Mouse (Mus musculus) CD8-positive naive resting alpha-beta T cell, adult 2 months (primary cell): ENCODE results near the gene Arhgef15.

Experiments used
- DNase-seq, 2 experiments: peaks; one replicate each; pipeline ENCODE4 v3.0.0; 2022; ENCODE audit warnings: low read depth in 2 of 2, low spot score in 2 of 2

The Arhgef15 gene

GRCm38 (mm10) chr11:68924749-68925148 is 32.5 kb downstream of the Arhgef15 start:
- DNase-seq = no peak

- no peak for DNase-seq
Measured at GRCm38 (mm10) chr11:68923191-68923590, 34.1 kb downstream of the Arhgef15 start.

GRCm38 (mm10) chr11:68914566-68914965 is 42.7 kb downstream of the Arhgef15 start:
- DNase-seq = no peak

GRCm38 (mm10) chr11:68911531-68912177 is 45.6 kb downstream of the Arhgef15 start:
- no peak for DNase-seq

- no peak for DNase-seq
Measured at GRCm38 (mm10) chr11:68908846-68909503, 48.3 kb downstream of the Arhgef15 start.

GRCm38 (mm10) chr11:68907251-68907650 is 50.0 kb downstream of the Arhgef15 start:
- no peak for DNase-seq

- DNase-seq = no peak
Measured at GRCm38 (mm10) chr11:68906461-68906790, 50.9 kb downstream of the Arhgef15 start.

GRCm38 (mm10) chr11:68905665-68906460 is 51.4 kb downstream of the Arhgef15 start:
- DNase-seq = no peak

GRCm38 (mm10) chr11:68905138-68905531 is 52.1 kb downstream of the Arhgef15 start:
- no peak for DNase-seq

GRCm38 (mm10) chr11:68904375-68905137 is 52.7 kb downstream of the Arhgef15 start:
- DNase-seq = peak; percentile 57 to 72

GRCm38 (mm10) chr11:68903775-68904174 is 53.5 kb downstream of the Arhgef15 start:
- DNase-seq = no peak

GRCm38 (mm10) chr11:68902823-68903222 is 54.5 kb downstream of the Arhgef15 start:
- DNase-seq = no peak

GRCm38 (mm10) chr11:68902367-68902766 is 54.9 kb downstream of the Arhgef15 start:
- DNase-seq = no peak

- DNase-seq = no peak
Measured at GRCm38 (mm10) chr11:68902047-68902364, 55.3 kb downstream of the Arhgef15 start.

- peak; percentile 96 to 99 for DNase-seq
Measured at GRCm38 (mm10) chr11:68901351-68902046, 55.8 kb downstream of the Arhgef15 start, which contains the start of gene Rpl26. Gene Rpl26, plus strand, starts transcription at chr11:68901583.

- DNase-seq = no peak
Measured at GRCm38 (mm10) chr11:68900519-68901350, 56.5 kb downstream of the Arhgef15 start.

- DNase-seq = no peak
Measured at GRCm38 (mm10) chr11:68899815-68900214, 57.5 kb downstream of the Arhgef15 start.

GRCm38 (mm10) chr11:68898790-68899189 is 58.5 kb downstream of the Arhgef15 start:
- DNase-seq = no peak

GRCm38 (mm10) chr11:68897838-68898237 is 59.4 kb downstream of the Arhgef15 start:
- no peak for DNase-seq

GRCm38 (mm10) chr11:68897120-68897519 is 60.2 kb downstream of the Arhgef15 start:
- peak; percentile 30 to 59 for DNase-seq
